Mouse (Mus musculus): Measurements from ENCODE around the gene Spx. TPM values are rescaled to one million over a fixed set of nuclear protein-coding genes. Genes with fewer than 3 reads are reported as not detected.

Gene Spx
- polyA plus RNA-seq, 1 experiment from 2014 or later = 1.7 TPM

- no peak for ATAC-seq (ENCODE audit: low FRiP score)
- H3K27ac ChIP-seq = no peak overlapping the region
- peaks cover 4% of the 10 kb centered on the region; the same call in 1 of the 2 replicates for H3K4me1 ChIP-seq (replicated peaks; ENCODE audit: control insufficient read depth, insufficient read depth, low read length)
- 6% methylated on average over 12 of the region's 12 CpGs for WGBS
- no peak for DNase-seq (ENCODE audit: low spot score)
- H3K4me3 ChIP-seq (replicated peaks; ENCODE audit: low read length) = peak overlapping the region; percentile 32; the same call in 1 of the 2 replicates
- peak overlapping the region; percentile 52 for H3K4me2 ChIP-seq (replicated peaks)
- H3K27me3 ChIP-seq (ENCODE audit: control insufficient read depth, insufficient read depth, low read length) = peaks cover 34% of the 10 kb centered on the region
- no peaks in the 10 kb centered on the region for H3K36me3 ChIP-seq (replicated peaks; ENCODE audit: control insufficient read depth, insufficient read depth)
- H3K9ac ChIP-seq = no peak overlapping the region
- H3K9me3 ChIP-seq (ENCODE audit: control insufficient read depth, low read length) = no peaks in the 10 kb centered on the region
Measured at GRCm38 (mm10) chr6:142413845-142414244, 604 bp downstream of the Spx start.

- Histone ChIP-seq H3K27ac (no peak overlapping the region), H3K4me3 (replicated peaks; ENCODE audit: low read length) (peak overlapping the region; percentile 32), H3K27me3 (ENCODE audit: control insufficient read depth, insufficient read depth, low read length) (peaks cover 34% of the 10 kb centered on the region), H3K9me3 (ENCODE audit: control insufficient read depth, low read length) (no peaks in the 10 kb centered on the region), H3K36me3 (replicated peaks; ENCODE audit: control insufficient read depth, insufficient read depth) (no peaks in the 10 kb centered on the region), H3K4me1 (replicated peaks; ENCODE audit: control insufficient read depth, insufficient read depth, low read length) (peaks cover 4% of the 10 kb centered on the region; the same call in 1 of the 2 replicates), H3K9ac (0 out of 2 replicates have a peak overlapping the region, but pooled peaks have one; percentile 44), H3K4me2 (replicated peaks) (peak overlapping the region; percentile 52)
- 3% methylated on average over 24 of the region's 24 CpGs for WGBS
- DNase-seq (ENCODE audit: low spot score) (no peak), ATAC-seq (ENCODE audit: low FRiP score) (0 out of 2 replicates have a peak, but pooled peaks have one; percentile 31)
Measured at GRCm38 (mm10) chr6:142414597-142414996, 1.4 kb downstream of the Spx start.

GRCm38 (mm10) chr6:142424976-142425375, 11.7 kb downstream of the Spx start:
- H3K27me3 ChIP-seq (ENCODE audit: control insufficient read depth, insufficient read depth, low read length) = no peaks in the 10 kb centered on the region
- DNase-seq (ENCODE audit: low spot score) = no peak
- no peak overlapping the region for H3K27ac ChIP-seq
- H3K9ac ChIP-seq = no peak overlapping the region
- no peaks in the 10 kb centered on the region for H3K9me3 ChIP-seq (ENCODE audit: control insufficient read depth, low read length)
- H3K36me3 ChIP-seq (replicated peaks; ENCODE audit: control insufficient read depth, insufficient read depth) = no peaks in the 10 kb centered on the region
- H3K4me3 ChIP-seq (replicated peaks; ENCODE audit: low read length) = no peak overlapping the region
- ATAC-seq (ENCODE audit: low FRiP score) = no peak
- WGBS = 69% methylated on average over 7 of the region's 7 CpGs
- H3K4me1 ChIP-seq (replicated peaks; ENCODE audit: control insufficient read depth, insufficient read depth, low read length) = no peaks in the 10 kb centered on the region
- no peak overlapping the region for H3K4me2 ChIP-seq (replicated peaks)

GRCm38 (mm10) chr6:142429072-142429471, 15.8 kb downstream of the Spx start:
- Histone ChIP-seq H3K4me3 (replicated peaks; ENCODE audit: low read length) (no peak overlapping the region), H3K4me1 (replicated peaks; ENCODE audit: control insufficient read depth, insufficient read depth, low read length) (no peaks in the 10 kb centered on the region), H3K27me3 (ENCODE audit: control insufficient read depth, insufficient read depth, low read length) (no peaks in the 10 kb centered on the region), H3K9me3 (ENCODE audit: control insufficient read depth, low read length) (no peaks in the 10 kb centered on the region), H3K4me2 (replicated peaks) (no peak overlapping the region), H3K27ac (no peak overlapping the region), H3K36me3 (replicated peaks; ENCODE audit: control insufficient read depth, insufficient read depth) (no peaks in the 10 kb centered on the region), H3K9ac (no peak overlapping the region)
- DNase-seq (ENCODE audit: low spot score) = no peak
- no peak for ATAC-seq (ENCODE audit: low FRiP score)

- ATAC-seq (ENCODE audit: low FRiP score) (no peak), DNase-seq (ENCODE audit: low spot score) (no peak)
- Histone ChIP-seq H3K36me3 (replicated peaks; ENCODE audit: control insufficient read depth, insufficient read depth) (no peaks in the 10 kb centered on the region), H3K9ac (no peak overlapping the region), H3K4me3 (replicated peaks; ENCODE audit: low read length) (no peak overlapping the region), H3K9me3 (ENCODE audit: control insufficient read depth, low read length) (no peaks in the 10 kb centered on the region), H3K4me1 (replicated peaks; ENCODE audit: control insufficient read depth, insufficient read depth, low read length) (no peaks in the 10 kb centered on the region), H3K27me3 (ENCODE audit: control insufficient read depth, insufficient read depth, low read length) (no peaks in the 10 kb centered on the region), H3K27ac (no peak overlapping the region), H3K4me2 (replicated peaks) (no peak overlapping the region)
- WGBS = 86% methylated on average over 12 of the region's 12 CpGs
Measured at GRCm38 (mm10) chr6:142451381-142451780, 38.1 kb downstream of the Spx start.

GRCm38 (mm10) chr6:142453311-142453710, 40.1 kb downstream of the Spx start:
- no peak for DNase-seq (ENCODE audit: low spot score)
- no peak overlapping the region for H3K9ac ChIP-seq
- no peak overlapping the region for H3K27ac ChIP-seq
- H3K27me3 ChIP-seq (ENCODE audit: control insufficient read depth, insufficient read depth, low read length) = no peaks in the 10 kb centered on the region
- no peaks in the 10 kb centered on the region; the same call in 1 of the 2 replicates for H3K4me1 ChIP-seq (replicated peaks; ENCODE audit: control insufficient read depth, insufficient read depth, low read length)
- H3K36me3 ChIP-seq (replicated peaks; ENCODE audit: control insufficient read depth, insufficient read depth) = no peaks in the 10 kb centered on the region
- no peak overlapping the region for H3K4me3 ChIP-seq (replicated peaks; ENCODE audit: low read length)
- no peak for ATAC-seq (ENCODE audit: low FRiP score)
- no peaks in the 10 kb centered on the region for H3K9me3 ChIP-seq (ENCODE audit: control insufficient read depth, low read length)
- H3K4me2 ChIP-seq (replicated peaks) = no peak overlapping the region
- 86% methylated on average over 2 of the region's 2 CpGs for WGBS

- no peak overlapping the region for H3K4me3 ChIP-seq (replicated peaks; ENCODE audit: low read length)
- H3K9ac ChIP-seq = no peak overlapping the region
- H3K4me1 ChIP-seq (replicated peaks; ENCODE audit: control insufficient read depth, insufficient read depth, low read length) = no peaks in the 10 kb centered on the region; the same call in 1 of the 2 replicates
- 69% methylated on average over 7 of the region's 7 CpGs for WGBS
- H3K4me2 ChIP-seq (replicated peaks) = no peak overlapping the region
- H3K9me3 ChIP-seq (ENCODE audit: control insufficient read depth, low read length) = no peaks in the 10 kb centered on the region
- no peak for DNase-seq (ENCODE audit: low spot score)
- H3K27ac ChIP-seq = no peak overlapping the region
- H3K27me3 ChIP-seq (ENCODE audit: control insufficient read depth, insufficient read depth, low read length) = no peaks in the 10 kb centered on the region
- no peaks in the 10 kb centered on the region for H3K36me3 ChIP-seq (replicated peaks; ENCODE audit: control insufficient read depth, insufficient read depth)
- no peak for ATAC-seq (ENCODE audit: low FRiP score)
Measured at GRCm38 (mm10) chr6:142455314-142455996, 42.2 kb downstream of the Spx start.

- no peak overlapping the region for H3K27ac ChIP-seq
- WGBS = 33% methylated on average over 7 of the region's 7 CpGs
- no peak for DNase-seq (ENCODE audit: low spot score)
- H3K4me3 ChIP-seq (replicated peaks; ENCODE audit: low read length) = no peak overlapping the region
- ATAC-seq (ENCODE audit: low FRiP score) = peak; percentile 58; the same call in 1 of the 2 replicates
- no peaks in the 10 kb centered on the region for H3K9me3 ChIP-seq (ENCODE audit: control insufficient read depth, low read length)
- no peaks in the 10 kb centered on the region for H3K36me3 ChIP-seq (replicated peaks; ENCODE audit: control insufficient read depth, insufficient read depth)
- H3K27me3 ChIP-seq (ENCODE audit: control insufficient read depth, insufficient read depth, low read length) = no peaks in the 10 kb centered on the region
- H3K4me1 ChIP-seq (replicated peaks; ENCODE audit: control insufficient read depth, insufficient read depth, low read length) = no peaks in the 10 kb centered on the region; the same call in 1 of the 2 replicates
- no peak overlapping the region for H3K4me2 ChIP-seq (replicated peaks)
- no peak overlapping the region for H3K9ac ChIP-seq
Measured at GRCm38 (mm10) chr6:142458010-142458409, 44.8 kb downstream of the Spx start.

- DNase-seq (ENCODE audit: low spot score) = peak; percentile 32
- no peaks in the 10 kb centered on the region; the same call in 1 of the 2 replicates for H3K4me1 ChIP-seq (replicated peaks; ENCODE audit: control insufficient read depth, insufficient read depth, low read length)
- no peak overlapping the region for H3K27ac ChIP-seq
- no peaks in the 10 kb centered on the region for H3K27me3 ChIP-seq (ENCODE audit: control insufficient read depth, insufficient read depth, low read length)
- 58% methylated on average over 14 of the region's 14 CpGs for WGBS
- H3K4me2 ChIP-seq (replicated peaks) = no peak overlapping the region
- peak; percentile 69; the same call in 1 of the 2 replicates for ATAC-seq (ENCODE audit: low FRiP score)
- H3K9me3 ChIP-seq (ENCODE audit: control insufficient read depth, low read length) = no peaks in the 10 kb centered on the region
- no peaks in the 10 kb centered on the region for H3K36me3 ChIP-seq (replicated peaks; ENCODE audit: control insufficient read depth, insufficient read depth)
- H3K4me3 ChIP-seq (replicated peaks; ENCODE audit: low read length) = no peak overlapping the region
- no peak overlapping the region for H3K9ac ChIP-seq
Measured at GRCm38 (mm10) chr6:142459017-142459678, 45.9 kb downstream of the Spx start.
